Mouse (Mus musculus) heart, postnatal 0 days (tissue): Measurements from ENCODE around the gene Zbtb16.

Experiments
- CTCF ChIP-seq: IDR thresholded peaks from 2 replicates; pipeline ENCODE4 v1.5.1; 2016; ENCODE audit warnings: antibody characterized with exemption, control low read depth, low read depth
- EP300 ChIP-seq: IDR thresholded peaks from 2 replicates; pipeline ENCODE4 v1.6.1; 2016; ENCODE audit warnings: antibody characterized with exemption, low read depth

DNA sequence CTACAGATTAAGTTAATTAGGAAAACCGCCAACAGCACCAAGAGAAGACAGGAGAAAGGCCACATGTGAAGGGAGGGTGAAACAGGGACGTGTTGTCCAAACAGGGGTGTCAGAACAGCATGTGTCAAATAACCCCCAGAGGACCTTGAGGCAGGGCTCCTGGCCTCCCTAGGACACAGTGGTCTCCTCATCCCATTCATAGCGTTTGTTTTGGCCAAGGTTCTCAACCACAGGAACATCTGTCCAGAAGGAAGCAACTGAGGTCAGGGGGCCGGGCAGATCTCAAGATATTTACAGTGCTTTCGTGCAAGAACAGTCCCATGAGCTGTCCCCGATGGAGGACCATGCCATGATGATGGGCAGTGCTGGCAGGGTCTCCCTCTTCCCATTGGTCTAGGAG, 49.2 kb downstream of the Zbtb16 start:
- TF ChIP-seq EP300 (no peak), CTCF (no peak)
